Mouse (Mus musculus) spleen, adult 2 months (tissue): ENCODE measurements around the gene Mdm4. TPM values are rescaled to one million over a fixed set of nuclear protein-coding genes. Genes with fewer than 3 reads are reported as not detected.

Experiments used
- DNase-seq, 2 experiments: peaks; one replicate each; pipeline versions ENCODE4 v3.0.0 to v3.0.0-alpha.2; 2012 to 2021; ENCODE audit warnings: low spot score in 2 of 2, low read depth in 1 of 2
- H3K27ac ChIP-seq: fragments of 200-500 bp; 2 replicates; pipeline ENCODE4 v1.5.1; 2012; ENCODE audit warnings: low read length, inconsistent platforms; ENCODE audit not compliant: insufficient read depth
- H3K27me3 ChIP-seq: fragments of 200-500 bp; 2 replicates; pipeline ENCODE4 v1.6.1; 2012; ENCODE audit warnings: mild to moderate bottlenecking, moderate library complexity, low read length, inconsistent platforms; ENCODE audit not compliant: control insufficient read depth, insufficient read depth
- H3K36me3 ChIP-seq: fragments of 200-500 bp; 2 replicates; pipeline ENCODE4 v1.6.1; 2012; ENCODE audit warnings: mild to moderate bottlenecking, low read length, inconsistent platforms; ENCODE audit not compliant: control insufficient read depth, insufficient read depth
- H3K4me1 ChIP-seq: fragments of 200-500 bp; 2 replicates; pipeline ENCODE4 v1.6.1; 2011; ENCODE audit warnings: inconsistent platforms; ENCODE audit not compliant: control insufficient read depth, insufficient read depth, insufficient read length
- H3K4me3 ChIP-seq: fragments of 200-500 bp; 2 replicates; pipeline ENCODE4 v1.5.1; 2011; ENCODE audit warnings: mild to moderate bottlenecking, inconsistent platforms; ENCODE audit not compliant: insufficient read depth, insufficient read length; ENCODE audit errors: extremely low read depth
- CTCF ChIP-seq: fragments of 200-500 bp; IDR thresholded peaks from 2 replicates; pipeline ENCODE4 v1.5.1; 2011; ENCODE audit warnings: mild to moderate bottlenecking, inconsistent platforms; ENCODE audit not compliant: insufficient read depth, insufficient read length, insufficient replicate concordance; ENCODE audit errors: extremely low read depth
- POLR2A ChIP-seq: fragments of 200-500 bp; IDR thresholded peaks from 2 replicates; pipeline ENCODE4 v1.6.1; 2011; ENCODE audit warnings: low read depth, low read length, inconsistent platforms
- WGBS: fragments of 180-500 bp; shearing (Covaris S2); methylation state at CpG from one replicate; pipeline ENCODE4 v1.1.7; 2018; 5-methylcytosine and 5-hydroxymethylcytosine counted together
- polyA plus RNA-seq: library from polyadenylated mRNA; depleted of rRNA; stranded (reverse); fragments of >200 nt; gene quantifications from 2 replicates; pipeline ENCODE4 v1.2.3, GENCODE M21; 2012

Mdm4 gene
- polyA plus RNA-seq, 1 experiment = 39.3 TPM

DNA sequence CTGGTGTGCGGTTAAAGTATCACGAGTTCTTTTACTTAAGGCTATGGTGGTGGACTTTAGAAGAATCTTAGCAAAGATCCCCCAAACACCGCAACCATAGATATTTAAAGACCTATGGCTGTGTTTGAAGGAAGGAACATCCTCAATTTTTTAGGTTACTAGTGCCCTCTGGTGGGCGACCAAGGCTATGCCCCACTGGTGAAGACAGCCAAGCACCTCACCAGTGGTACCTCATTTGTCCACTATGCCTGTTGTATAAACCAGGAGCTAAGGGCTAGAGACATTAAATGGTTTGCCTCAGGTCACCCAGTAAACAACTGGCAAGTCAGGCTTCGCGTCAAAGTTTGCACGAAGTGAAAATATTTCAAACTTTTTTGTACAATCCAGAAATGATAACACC is 47.6 kb downstream of the Mdm4 start:
- H3K36me3 ChIP-seq = peaks cover 24% of the 10 kb centered on the region
- H3K27ac ChIP-seq = no peak overlapping the region
- peak; percentile 14 to 44 for DNase-seq
- H3K4me1 ChIP-seq = no peaks in the 10 kb centered on the region
- no peaks in the 10 kb centered on the region for H3K27me3 ChIP-seq
- WGBS = 74% methylated on average over 7 of the region's 7 CpGs
- TF ChIP-seq CTCF (peak; percentile 29; the same call in 1 of the 2 replicates), POLR2A (no peak)
- H3K4me3 ChIP-seq = no peak overlapping the region

DNA sequence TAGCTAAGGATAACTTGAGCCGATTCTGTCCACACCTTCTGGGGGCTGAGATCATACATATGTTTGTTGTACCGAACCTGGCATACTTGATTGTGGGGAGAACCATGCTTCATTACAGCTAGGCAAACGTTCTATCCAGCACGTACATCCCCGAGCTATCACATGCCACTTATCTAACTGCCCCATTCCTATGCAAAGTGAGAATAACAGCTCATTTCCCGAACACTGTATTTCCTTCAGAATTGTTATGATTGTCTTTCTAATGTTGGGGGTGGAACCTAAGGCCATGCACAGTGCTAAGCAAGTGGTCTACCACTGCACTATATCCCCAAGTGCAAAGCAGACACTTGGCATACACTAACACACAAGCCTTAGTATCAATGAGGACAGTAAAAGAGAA is 49.1 kb downstream of the Mdm4 start:
- H3K4me3 ChIP-seq = no peak overlapping the region
- TF ChIP-seq POLR2A (no peak), CTCF (no peak)
- peaks cover 20% of the 10 kb centered on the region for H3K36me3 ChIP-seq
- H3K4me1 ChIP-seq = no peaks in the 10 kb centered on the region
- no peak for DNase-seq
- WGBS = 94% methylated on average over 6 of the region's 6 CpGs
- no peaks in the 10 kb centered on the region for H3K27me3 ChIP-seq
- no peak overlapping the region for H3K27ac ChIP-seq

DNA sequence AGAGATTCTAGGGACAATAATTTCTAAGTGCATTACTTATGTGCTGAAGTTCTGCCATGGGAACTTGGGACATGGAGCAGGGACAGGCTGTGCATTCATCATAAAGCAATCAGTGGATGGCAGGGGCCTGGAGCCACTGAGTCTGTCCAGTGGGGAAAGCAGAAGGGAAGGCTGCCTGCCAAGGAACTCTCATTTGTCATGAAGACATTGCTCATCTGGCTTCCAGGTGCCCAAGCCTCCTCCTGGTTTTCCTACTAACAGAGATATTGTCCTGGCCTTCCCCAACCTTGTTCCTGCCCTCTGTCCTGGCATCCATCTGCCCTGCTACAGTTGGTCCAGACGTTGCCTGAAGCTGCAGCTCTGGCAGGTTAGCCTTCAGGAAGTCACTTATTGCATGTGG is 53.0 kb downstream of the Mdm4 start:
- no peaks in the 10 kb centered on the region for H3K4me1 ChIP-seq
- H3K36me3 ChIP-seq = peaks cover 5% of the 10 kb centered on the region; the same call in 1 of the 2 replicates
- H3K27me3 ChIP-seq = no peaks in the 10 kb centered on the region
- DNase-seq = no peak
- H3K27ac ChIP-seq = no peak overlapping the region
- H3K4me3 ChIP-seq = no peak overlapping the region
- TF ChIP-seq CTCF (no peak), POLR2A (no peak)
- 81% methylated on average over 1 of the region's 1 CpGs for WGBS

DNA sequence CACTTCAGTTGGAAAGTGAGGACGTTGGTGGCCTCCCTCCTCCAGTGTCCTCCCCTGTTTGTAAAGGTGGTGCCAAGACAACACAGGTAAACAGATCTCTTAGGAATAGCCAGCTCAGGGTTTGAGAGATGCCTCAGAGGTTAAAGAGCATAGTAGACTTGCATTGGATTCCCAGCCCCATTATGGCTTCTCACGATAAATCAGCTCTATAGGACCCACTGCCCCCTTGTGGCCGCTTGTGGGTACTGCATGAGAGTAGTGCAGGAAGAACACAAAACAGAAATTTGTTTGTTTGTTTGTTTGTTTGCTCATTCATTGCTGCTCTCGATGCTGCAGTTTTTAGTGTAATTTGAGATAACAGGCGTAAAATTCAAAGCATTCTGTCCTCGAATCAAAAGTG is 61.7 kb downstream of the Mdm4 start:
- H3K4me3 ChIP-seq = no peak overlapping the region
- 27% methylated on average over 6 of the region's 6 CpGs for WGBS
- DNase-seq = peak; percentile 15 to 41
- no peaks in the 10 kb centered on the region for H3K4me1 ChIP-seq
- no peak for TF ChIP-seq POLR2A
- peak; percentile 47; the same call in 1 of the 2 replicates for TF ChIP-seq CTCF
- no peaks in the 10 kb centered on the region for H3K36me3 ChIP-seq
- no peaks in the 10 kb centered on the region for H3K27me3 ChIP-seq
- H3K27ac ChIP-seq = no peak overlapping the region

DNA sequence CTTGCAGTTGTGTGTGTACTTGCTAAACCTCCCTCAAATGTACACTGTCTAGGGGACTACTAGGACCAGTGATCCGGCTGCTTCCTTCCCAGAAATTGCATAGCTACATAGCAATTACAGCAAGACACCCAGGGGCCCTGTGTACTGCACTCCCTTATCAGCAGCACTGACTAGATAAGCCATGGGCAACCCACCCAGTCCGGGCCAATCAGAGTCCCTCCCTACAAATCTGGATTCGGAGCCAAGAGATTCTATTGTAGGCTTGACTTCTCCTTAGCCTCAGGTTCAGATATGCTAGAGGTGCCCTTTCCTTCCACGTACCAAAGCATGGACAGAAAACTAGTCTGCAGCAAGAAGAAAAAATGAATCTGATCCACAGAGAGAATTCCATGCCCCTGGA is 65.7 kb downstream of the Mdm4 start:
- H3K36me3 ChIP-seq = no peaks in the 10 kb centered on the region
- TF ChIP-seq CTCF (no peak), POLR2A (no peak)
- no peak overlapping the region for H3K27ac ChIP-seq
- WGBS = 80% methylated on average over 4 of the region's 4 CpGs
- DNase-seq = no peak
- H3K27me3 ChIP-seq = no peaks in the 10 kb centered on the region
- H3K4me1 ChIP-seq = no peaks in the 10 kb centered on the region
- H3K4me3 ChIP-seq = no peak overlapping the region

DNA sequence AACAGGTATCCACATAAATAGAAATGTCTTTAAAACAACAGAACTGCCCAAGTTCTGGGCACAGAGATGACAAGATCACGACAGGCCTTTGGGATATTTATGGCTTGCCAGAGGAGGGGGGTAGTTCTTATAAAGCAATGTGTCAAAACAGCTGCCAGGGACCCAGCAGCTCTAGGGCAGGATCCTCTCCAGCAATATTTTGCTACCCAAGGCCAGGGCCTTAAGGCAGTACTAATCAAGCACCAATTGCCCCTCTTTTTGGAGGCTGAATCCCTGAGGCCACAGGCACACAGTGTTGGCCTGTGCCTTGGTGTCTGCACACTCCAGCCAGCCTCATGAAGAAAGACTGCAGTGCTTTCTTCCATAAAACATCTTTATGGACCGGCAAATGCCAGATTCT is 66.3 kb downstream of the Mdm4 start:
- no peaks in the 10 kb centered on the region for H3K36me3 ChIP-seq
- DNase-seq = no peak
- no peaks in the 10 kb centered on the region for H3K27me3 ChIP-seq
- no peak overlapping the region for H3K4me3 ChIP-seq
- no peaks in the 10 kb centered on the region for H3K4me1 ChIP-seq
- no peak for TF ChIP-seq POLR2A
- no peak for TF ChIP-seq CTCF
- H3K27ac ChIP-seq = no peak overlapping the region
- WGBS = 89% methylated on average over 2 of the region's 2 CpGs

DNA sequence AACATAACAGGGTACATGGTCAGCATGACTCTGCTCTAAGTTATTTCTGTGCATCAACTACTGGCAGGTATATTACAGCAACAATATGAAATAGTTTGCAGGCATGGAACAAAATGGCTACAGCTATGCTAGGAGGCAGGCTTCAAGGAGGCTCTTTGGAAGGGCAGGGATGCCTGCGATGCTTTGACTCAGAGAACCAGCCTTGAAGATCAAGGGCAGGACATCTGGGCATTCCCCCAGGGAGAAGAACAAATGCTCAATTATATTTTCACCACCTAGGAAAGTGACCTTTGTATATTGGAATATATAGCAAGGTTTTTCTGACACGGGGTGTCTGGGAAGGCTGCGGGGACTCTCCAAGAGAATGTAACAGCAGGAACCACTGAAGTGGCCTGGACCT is 68.6 kb downstream of the Mdm4 start:
- Histone ChIP-seq H3K27me3 (no peaks in the 10 kb centered on the region), H3K4me1 (no peaks in the 10 kb centered on the region), H3K4me3 (no peak overlapping the region), H3K36me3 (no peaks in the 10 kb centered on the region), H3K27ac (no peak overlapping the region)
- no peak for DNase-seq
- WGBS = 97% methylated on average over 3 of the region's 3 CpGs
- TF ChIP-seq CTCF (no peak), POLR2A (no peak)
